Mouse (Mus musculus): ENCODE results near the gene Aff4. TPM values are rescaled to one million over a fixed set of nuclear protein-coding genes. Genes with fewer than 3 reads are reported as not detected.
"Not testable (repeated sequence)": the region's sequence is repeated elsewhere in the genome, so short reads cannot be mapped to it uniquely, and the experiment has no call there.

The Aff4 gene
- polyA plus RNA-seq, 2 experiments from 2014 or later, result 9.6 to 16.4 TPM

GRCm38 (mm10) chr11:53337684-53338083 is 12.9 kb upstream of the Aff4 start:
- no peak for ATAC-seq

GRCm38 (mm10) chr11:53341019-53341418 is 9.6 kb upstream of the Aff4 start:
- not testable (repeated sequence) for ATAC-seq

DNA sequence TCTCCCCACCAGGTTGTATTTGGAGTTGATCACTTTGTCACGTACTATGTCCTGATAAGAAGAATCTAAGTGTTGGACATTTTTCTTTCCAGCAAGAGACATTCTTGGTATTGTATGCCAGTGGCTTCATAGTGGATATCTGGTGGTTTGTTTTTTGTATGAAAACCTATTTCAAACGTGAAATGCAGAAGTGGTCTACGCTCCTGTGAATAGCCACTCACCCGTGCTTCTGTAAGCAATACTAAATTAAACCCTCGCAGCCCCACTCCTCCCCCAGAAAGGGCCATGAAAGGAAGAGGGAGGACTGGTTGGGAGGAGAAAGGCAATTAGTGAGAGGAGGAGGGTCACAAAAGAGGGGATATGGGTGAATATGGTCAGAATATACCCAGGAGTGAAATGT is 7.9 kb upstream of the Aff4 start:
- ATAC-seq, result no peak

DNA sequence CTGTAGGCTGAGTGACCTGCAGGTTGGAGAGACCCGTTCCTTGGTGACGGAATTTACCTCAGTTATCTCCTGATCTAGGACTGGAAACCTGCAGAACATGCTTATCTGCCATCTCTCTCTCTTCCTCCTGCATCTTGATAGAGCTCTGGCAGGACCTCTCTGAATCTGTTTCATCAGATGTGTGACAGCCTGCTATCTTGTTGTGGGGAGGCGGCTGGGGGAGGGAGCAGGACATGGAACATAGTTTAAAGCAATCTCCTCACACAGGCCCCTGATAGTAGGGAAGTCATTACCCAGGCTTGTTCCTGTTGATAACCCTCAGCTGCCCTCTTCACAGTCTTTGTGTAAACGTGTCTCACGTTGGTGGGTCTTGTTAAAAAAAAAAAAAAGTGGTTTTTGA is 5.3 kb upstream of the Aff4 start:
- no peak for ATAC-seq

GRCm38 (mm10) chr11:53345738-53346137 is 4.9 kb upstream of the Aff4 start:
- no peak for ATAC-seq

DNA sequence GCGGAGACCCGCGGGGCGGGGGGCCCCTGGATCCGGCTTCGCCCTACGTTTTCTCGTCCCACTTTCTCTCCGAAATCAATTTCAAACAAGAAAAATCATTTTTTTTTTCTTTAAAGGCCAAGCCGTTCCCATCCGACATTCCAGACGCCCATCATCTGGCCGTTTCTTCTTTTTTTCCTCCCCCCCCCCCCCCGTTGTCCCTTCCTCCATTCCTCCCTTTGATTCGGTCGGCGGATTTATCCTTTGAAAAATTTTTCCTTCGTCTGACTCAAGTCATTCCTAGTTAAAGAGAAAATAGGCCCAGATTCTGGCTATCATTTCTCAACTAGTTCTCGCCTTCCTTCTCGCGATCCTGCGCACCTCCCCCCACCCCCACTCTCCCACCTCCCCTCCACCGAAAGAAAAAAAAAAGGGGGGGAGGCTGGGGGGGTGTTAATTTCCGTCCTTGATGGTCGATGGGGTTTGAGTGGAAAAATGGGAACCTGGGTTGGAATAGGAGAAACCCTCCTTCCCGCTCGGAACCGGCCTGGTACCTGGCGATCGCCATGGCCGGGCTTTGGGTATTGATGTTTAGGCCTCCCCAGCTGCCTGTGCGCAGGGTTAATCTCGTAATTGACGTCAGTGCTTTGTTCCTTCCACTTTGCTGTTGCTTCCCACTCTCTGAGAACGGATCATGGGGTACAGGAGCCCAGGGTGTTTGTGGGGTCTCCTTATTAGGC is 750 bp downstream of the Aff4 start:
- peak; percentile 22 for ATAC-seq

DNA sequence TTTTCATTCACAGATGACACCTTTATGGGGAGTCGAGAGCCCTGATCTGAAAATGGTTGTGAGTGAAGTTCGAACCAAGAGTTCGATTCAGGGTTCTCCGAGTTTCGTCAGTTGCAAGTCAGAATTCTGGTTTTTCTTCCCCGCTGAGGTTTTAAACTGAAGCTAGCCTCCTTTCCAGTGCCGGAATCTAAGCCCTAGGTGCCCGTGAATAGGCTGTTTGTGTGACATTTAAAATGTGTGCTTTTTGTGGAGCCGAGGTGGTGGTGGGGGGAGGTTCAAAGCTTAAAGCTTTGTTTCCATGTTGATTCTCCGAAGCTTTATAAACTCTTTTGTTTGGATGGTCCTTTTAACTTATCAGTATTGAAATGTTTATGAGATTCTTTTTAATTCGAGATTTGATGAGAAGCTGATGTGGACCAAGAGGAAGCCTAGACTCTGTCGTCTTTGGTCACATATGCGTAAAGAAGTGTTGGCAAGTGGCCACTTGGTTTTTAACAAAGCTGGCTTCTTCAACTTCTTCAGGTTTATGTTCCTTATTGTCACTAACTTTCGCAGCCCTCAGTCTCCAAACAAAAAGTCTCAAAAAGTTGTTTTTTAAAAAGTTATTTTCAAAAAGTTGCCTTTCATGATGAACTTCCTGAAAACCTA is 1.4 kb downstream of the Aff4 start:
- no peak for ATAC-seq

DNA sequence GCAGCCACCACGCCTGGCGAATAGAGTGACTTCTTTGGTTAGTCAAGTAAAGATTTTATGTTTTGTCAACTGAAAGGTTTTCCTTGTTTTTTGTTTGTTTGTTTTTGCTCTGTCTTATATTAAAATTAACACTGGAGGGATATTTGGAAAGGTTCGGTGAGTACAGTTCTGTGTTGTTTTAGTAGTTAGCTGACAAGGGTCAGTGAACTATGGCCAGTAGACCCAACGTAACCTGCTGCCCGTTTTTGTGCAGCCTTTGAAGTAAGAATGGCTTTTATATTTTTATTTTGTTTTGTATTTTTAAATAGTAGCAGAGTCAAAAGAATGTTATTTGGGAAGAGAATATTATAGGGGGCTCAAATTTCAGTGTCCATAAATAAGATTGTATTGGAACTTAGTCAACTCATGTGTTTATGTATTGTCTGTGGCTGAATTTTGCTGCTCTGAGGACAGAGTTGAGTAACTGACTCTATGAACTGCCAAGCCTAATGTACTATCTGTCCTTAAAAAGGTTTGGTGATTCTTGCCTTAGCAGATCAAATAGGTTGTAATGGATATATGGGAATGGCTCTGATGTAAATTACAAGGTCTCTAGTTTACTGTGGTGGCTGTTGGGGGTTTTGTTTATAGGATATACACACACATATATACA is 8.0 kb downstream of the Aff4 start:
- ATAC-seq, result no peak

DNA sequence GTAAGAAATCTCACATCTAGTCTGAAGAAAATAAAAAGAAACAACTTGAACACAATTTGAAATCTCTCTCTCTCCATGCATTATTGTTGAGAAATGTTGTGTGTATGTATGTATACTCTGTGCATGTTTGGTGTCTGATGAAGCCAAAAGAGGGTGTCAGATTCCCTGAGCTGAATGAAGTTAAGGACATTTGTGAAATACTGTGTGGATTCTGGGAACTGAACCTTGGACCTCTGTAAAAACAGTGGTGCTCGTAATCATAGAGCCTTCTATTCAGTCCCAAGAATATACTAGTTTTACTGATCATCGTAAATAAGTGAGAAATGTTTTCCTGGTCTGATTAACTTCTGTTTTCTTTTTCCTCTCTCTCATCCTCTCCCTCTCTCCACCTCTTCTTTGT is 16.4 kb downstream of the Aff4 start:
- ATAC-seq, result no peak

DNA sequence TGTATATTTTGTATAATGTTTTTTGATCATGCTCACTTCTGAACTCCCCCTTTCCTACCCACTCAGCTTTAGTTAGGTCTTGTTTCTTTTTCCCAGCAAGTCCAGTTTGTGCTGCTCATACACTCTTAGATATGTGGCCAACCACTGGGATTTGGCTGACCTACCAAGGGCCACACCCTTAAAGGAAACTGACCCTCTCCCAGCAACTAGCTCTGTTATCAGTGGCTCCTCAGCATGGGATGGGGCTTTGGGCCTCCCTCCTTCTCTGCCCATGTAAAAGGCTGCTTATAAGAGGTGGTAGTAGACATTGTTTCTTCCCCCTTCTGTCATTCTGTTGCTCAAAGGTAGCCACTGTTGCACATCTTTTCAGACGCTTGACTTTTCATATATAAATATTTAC is 28.3 kb downstream of the Aff4 start:
- no peak for ATAC-seq

- ATAC-seq, result no peak
These were observed 33.3 kb downstream of the Aff4 start for GRCm38 (mm10) chr11:53383758-53384428.

- no peak for ATAC-seq
These were observed 43.2 kb downstream of the Aff4 start for GRCm38 (mm10) chr11:53393856-53394255.

GRCm38 (mm10) chr11:53403638-53404037 is 53.0 kb downstream of the Aff4 start:
- no peak for ATAC-seq

- ATAC-seq, result no peak
These were observed 61.1 kb downstream of the Aff4 start for GRCm38 (mm10) chr11:53411738-53412137.

DNA sequence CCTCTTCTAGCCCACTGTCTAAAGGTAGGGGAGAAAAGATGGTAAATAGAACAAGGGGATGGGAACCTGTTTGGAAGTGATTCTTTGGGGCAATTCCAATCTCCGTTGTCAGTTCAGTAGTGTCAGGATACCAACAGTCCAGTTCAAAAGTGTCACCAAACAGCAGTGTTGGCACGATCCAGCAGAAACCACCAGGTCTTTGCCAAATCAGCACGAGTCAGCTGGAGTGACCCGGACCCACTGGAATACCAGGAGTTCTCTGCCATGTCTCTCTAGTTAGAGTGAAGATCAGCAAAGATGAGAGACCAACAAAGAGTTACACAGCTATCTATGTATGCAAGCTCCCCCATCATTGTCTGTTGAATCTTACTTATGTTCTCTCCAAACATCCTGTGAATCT is 63.2 kb downstream of the Aff4 start:
- no peak for ATAC-seq

- no peak for ATAC-seq
These were observed 67.4 kb downstream of the Aff4 start for GRCm38 (mm10) chr11:53418048-53418447.

DNA sequence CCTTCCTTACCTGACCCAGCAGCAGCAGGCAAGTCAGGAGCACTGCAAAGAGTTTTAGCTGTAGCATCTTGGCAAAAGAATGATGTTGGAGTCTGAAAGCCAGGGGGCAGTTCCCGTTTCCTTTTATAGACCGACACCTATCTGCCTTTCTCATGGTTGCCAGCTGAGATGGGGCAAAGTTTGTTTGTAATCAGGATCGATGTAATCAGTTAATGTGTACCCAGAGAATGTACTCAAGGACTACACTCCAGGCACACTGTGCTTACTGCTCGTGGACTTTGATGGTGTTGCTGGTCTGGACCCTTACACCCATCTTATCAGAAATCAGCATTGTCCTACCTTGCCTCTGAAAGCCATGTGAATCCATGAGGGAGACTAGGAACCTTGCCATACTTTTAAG is 72.4 kb downstream of the Aff4 start, which contains the start of gene Leap2:
Gene Leap2 (minus strand): TSS at position 135 of the 400 bp plus-strand sequence.
- no peak for ATAC-seq

DNA sequence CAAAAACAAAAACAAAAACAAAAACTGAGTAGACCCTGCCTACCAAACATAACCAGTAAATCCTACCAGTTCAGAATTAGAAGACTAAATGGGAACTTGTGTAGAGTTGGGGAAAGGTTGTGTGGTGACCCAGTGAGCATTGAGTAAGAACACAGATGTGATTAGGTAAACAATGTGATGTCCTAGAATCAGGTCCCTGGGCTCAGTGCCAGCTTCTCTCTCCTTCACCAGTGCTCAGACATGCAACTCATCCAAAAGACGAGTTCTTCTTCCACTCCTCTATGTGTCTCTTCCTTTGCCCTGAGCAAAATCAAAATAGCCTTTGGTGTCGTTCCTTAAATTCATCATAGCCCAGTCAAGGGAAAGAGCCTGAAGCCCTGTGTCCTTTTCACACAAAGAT is 74.2 kb downstream of the Aff4 start:
- ATAC-seq, result no peak

DNA sequence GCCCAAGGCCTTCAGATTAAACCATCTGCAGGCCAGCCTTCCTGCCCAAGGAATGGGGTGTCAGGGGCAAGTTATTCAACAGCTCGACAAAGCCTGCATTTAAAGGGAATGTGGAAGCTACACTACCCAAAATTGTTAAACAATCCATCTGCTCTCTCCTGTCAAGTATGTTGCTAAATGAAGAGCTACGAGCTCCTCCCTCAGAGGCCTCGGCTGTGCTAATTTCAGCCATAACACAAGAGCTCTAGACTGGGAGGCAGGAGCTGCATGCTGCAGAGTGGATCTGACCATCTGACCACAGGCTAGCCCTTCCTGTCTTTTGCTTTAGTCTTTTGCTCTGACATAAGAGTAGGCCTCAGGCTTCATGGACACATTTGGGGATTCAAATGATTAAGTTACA is 74.6 kb downstream of the Aff4 start:
- no peak for ATAC-seq

- no peak for ATAC-seq
These were observed 75.2 kb downstream of the Aff4 start for GRCm38 (mm10) chr11:53425711-53426255.

- ATAC-seq, result not testable (repeated sequence)
These were observed 76.3 kb downstream of the Aff4 start for GRCm38 (mm10) chr11:53426914-53427313.

- no peak for ATAC-seq
These were observed 77.5 kb downstream of the Aff4 start for GRCm38 (mm10) chr11:53427993-53428715.

Measured in activated CD4-positive, CD25-positive, alpha-beta regulatory T cell, adult 4 months (primary cell).